Mouse (Mus musculus): ENCODE results near the gene Pfkp.

DNA sequence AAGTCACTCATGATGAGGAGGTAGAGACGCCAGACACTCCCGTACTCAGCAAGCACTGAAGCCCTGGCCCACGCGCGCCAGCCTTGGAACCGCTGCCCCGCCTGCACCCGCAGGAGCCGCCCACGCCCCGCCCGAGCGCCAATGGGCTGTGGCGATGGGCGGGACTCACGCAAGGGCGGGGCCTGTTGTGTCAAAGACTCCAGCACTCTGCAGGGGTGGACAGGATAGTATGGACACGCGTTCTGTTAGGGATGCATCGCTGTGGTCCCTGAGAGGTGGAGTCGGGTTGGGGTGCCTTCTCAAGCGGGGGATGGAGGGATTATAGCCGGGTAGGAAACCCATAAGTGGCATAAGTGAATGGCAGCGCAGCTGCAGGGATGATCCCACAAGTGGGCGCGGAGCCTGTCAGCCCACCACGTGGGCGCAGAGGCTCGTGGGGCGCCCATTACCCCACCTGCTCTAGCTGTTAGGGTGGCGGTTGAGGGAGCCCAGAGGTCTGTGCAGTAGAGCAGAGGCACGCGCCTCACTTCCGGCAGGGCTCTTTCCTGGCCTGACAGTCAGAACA lies at the start of gene Pfkp:
- no peak for TF ChIP-seq TAL1 (IDR thresholded peaks at IDR 0.05; ENCODE audit: low read length)
- TF ChIP-seq GATA1 (IDR thresholded peaks at IDR 0.05; ENCODE audit: low read length), result no peak

Data from erythroblast, embryonic 14.5 days (primary cell).